Mouse (Mus musculus) thymus, postnatal 0 days (tissue): ENCODE data around the gene Serpina3m. TPM values are rescaled to one million over a fixed set of nuclear protein-coding genes. Genes with fewer than 3 reads are reported as not detected.

Source experiments
- polyA plus RNA-seq: library from polyadenylated mRNA; unstranded; fragments of >200 nt; fragmentation: Nextera tagmentation; extraction: Ambion mirVana; gene quantifications from 2 replicates; pipeline ENCODE4 v1.2.1, GENCODE M21; 2015

The Serpina3m gene
- polyA plus RNA-seq, 1 experiment from 2014 or later, result 0.08 TPM

Other genes with a start within 250 kb of the Serpina3m start
- not detected in 2 replicates for gene Serpina5, start 237.4 kb upstream of the Serpina3m start, polyA plus RNA-seq
- gene Serpina3a, start 225.8 kb upstream of the Serpina3m start, polyA plus RNA-seq, result not detected in 2 replicates
- gene Serpina3b, start 210.5 kb upstream of the Serpina3m start, polyA plus RNA-seq, result not detected in 2 replicates
- gene Serpina3c, start 184.6 kb upstream of the Serpina3m start, polyA plus RNA-seq, result 0.08 and 0.12 TPM in 2 replicates
- gene Serpina3f, start 123.9 kb upstream of the Serpina3m start, polyA plus RNA-seq, result 1.2 and 1.4 TPM in 2 replicates
- 98.6 and 111 TPM in 2 replicates for gene Serpina3g, start 102.2 kb upstream of the Serpina3m start, polyA plus RNA-seq
- 20.9 and 23.1 TPM in 2 replicates for gene Serpina3i, start 75.4 kb upstream of the Serpina3m start, polyA plus RNA-seq
- 0.42 TPM in 2 replicates for gene Serpina3j, start 23.9 kb upstream of the Serpina3m start, polyA plus RNA-seq
- gene Serpina3k, start within 50 bp of the Serpina3m start, polyA plus RNA-seq, result not detected in 2 replicates
- gene Serpina3n, start 68.2 kb downstream of the Serpina3m start, polyA plus RNA-seq, result 2.0 and 2.3 TPM in 2 replicates
- 0.13 and 0.21 TPM in 2 replicates for gene Gsc, start 134.8 kb downstream of the Serpina3m start, polyA plus RNA-seq